Mouse (Mus musculus): ENCODE results near the gene Entpd2.

Entpd2 gene

GRCm38 (mm10) chr2:25429435-25430180, 33.9 kb downstream of the Entpd2 start:
- DNase-seq (ENCODE audit: low spot score): no peak

GRCm38 (mm10) chr2:25430395-25431233, 34.9 kb downstream of the Entpd2 start:
- DNase-seq (ENCODE audit: low spot score): no peak

GRCm38 (mm10) chr2:25431308-25431855, 35.7 kb downstream of the Entpd2 start:
- no peak for DNase-seq (ENCODE audit: low spot score)

- DNase-seq (ENCODE audit: low spot score): no peak
Measured at GRCm38 (mm10) chr2:25432326-25433098, 36.8 kb downstream of the Entpd2 start.

GRCm38 (mm10) chr2:25433101-25433500, 37.4 kb downstream of the Entpd2 start:
- DNase-seq (ENCODE audit: low spot score): no peak

GRCm38 (mm10) chr2:25434292-25434691, 38.6 kb downstream of the Entpd2 start:
- no peak for DNase-seq (ENCODE audit: low spot score)

GRCm38 (mm10) chr2:25436286-25436820, 40.7 kb downstream of the Entpd2 start:
- no peak for DNase-seq (ENCODE audit: low spot score)

- no peak for DNase-seq (ENCODE audit: low spot score)
Measured at GRCm38 (mm10) chr2:25441067-25441466, 45.4 kb downstream of the Entpd2 start.

GRCm38 (mm10) chr2:25442682-25443081, 47.0 kb downstream of the Entpd2 start:
- no peak for DNase-seq (ENCODE audit: low spot score)

All from testis, postnatal 14 days (tissue).